ENCODE assay signal across 8 mouse cellular contexts in genomic region chr2:90474593-90475405, GRCm38 (mm10).
A peak's percentile ranks its signal among the peaks of the same experiment; 100 is the strongest.
DNase-seq lines count a peak whose midpoint lies in the region; ATAC-seq lines count a peak whose summit lies in the region.

No protein-coding gene starts in this region.

- H3K4me2 ChIP-seq in hindbrain, embryonic 15.5 days, result peak overlapping the region; percentile 55

- peak overlapping the region; percentile 32 for H3K4me3 ChIP-seq in hindbrain, embryonic 15.5 days

- H3K4me1 ChIP-seq in hindbrain, embryonic 15.5 days (replicated peaks), result peaks cover 19% of the 10 kb centered on the region

- DNase-seq in ZHBTc4 (ENCODE audit: low read depth, low spot score), result peak; percentile 96
- peak; percentile 82 to 93 for DNase-seq in cerebellum, postnatal 36 days
- peak; percentile 83 to 84 for DNase-seq in frontal cortex, postnatal 36 days (ENCODE audit: low spot score in 2 of 2)
- peak; percentile 68 to 79 for DNase-seq in layer of hippocampus, postnatal 36 days
- DNase-seq in lung, postnatal 25 days (ENCODE audit: low spot score), result peak; percentile 88
- DNase-seq in retina, embryonic 14.5 days (ENCODE audit: low spot score), result peak; percentile 93
- peak; percentile 80 to 81 for DNase-seq in thymus, postnatal 36 days

- H3K27ac ChIP-seq in hindbrain, embryonic 15.5 days (replicated peaks), result peak overlapping the region; percentile 85

- H3K27me3 ChIP-seq in hindbrain, embryonic 15.5 days, result no peaks in the 10 kb centered on the region

- no peaks in the 10 kb centered on the region for H3K36me3 ChIP-seq in hindbrain, embryonic 15.5 days

- peak overlapping the region; percentile 44 for H3K9ac ChIP-seq in hindbrain, embryonic 15.5 days

- WGBS in hindbrain, embryonic 15.5 days, result 4% methylated on average over 11 of the region's 11 CpGs

- no peaks in the 10 kb centered on the region for H3K9me3 ChIP-seq in hindbrain, embryonic 15.5 days

- ATAC-seq in hindbrain, embryonic 15.5 days (ENCODE audit: low FRiP score, low read depth), result peak; percentile 92

Comparison
In these comparisons a context has a peak if more than half of its experiments do, and no peak if none do; other contexts are left out.
1. Peak in every context shown above with its lines: DNase-seq, ATAC-seq, H3K4me3 ChIP-seq and H3K27ac ChIP-seq.